Mouse (Mus musculus) kidney, adult 2 months (tissue): ENCODE data around the gene Tns3. TPM values are rescaled to one million over a fixed set of nuclear protein-coding genes. Genes with fewer than 3 reads are reported as not detected.

Source experiments
- DNase-seq: peaks from one replicate; pipeline ENCODE4 v3.0.0; 2021
- H3K27ac ChIP-seq: fragments of 200-500 bp; 2 replicates; pipeline ENCODE4 v1.5.1; 2012; ENCODE audit warnings: low read depth, low read length, control low read depth, inconsistent platforms; ENCODE audit not compliant: insufficient read depth
- H3K27me3 ChIP-seq: fragments of 200-500 bp; replicated peaks from 2 replicates; pipeline ENCODE4 v1.6.1; 2012; ENCODE audit warnings: mild to moderate bottlenecking, moderate library complexity, low read length, inconsistent platforms; ENCODE audit not compliant: control insufficient read depth, insufficient read depth
- H3K36me3 ChIP-seq: fragments of 200-500 bp; 2 replicates; pipeline ENCODE4 v1.6.1; 2012; ENCODE audit warnings: mild to moderate bottlenecking, moderate library complexity, low read length, inconsistent platforms; ENCODE audit not compliant: control insufficient read depth, insufficient read depth
- H3K4me1 ChIP-seq: fragments of 200-500 bp; 2 replicates; pipeline ENCODE4 v1.6.1; 2011; ENCODE audit warnings: low read length; ENCODE audit not compliant: control insufficient read depth, insufficient read depth
- H3K4me3 ChIP-seq: fragments of 200-500 bp; 2 replicates; pipeline ENCODE4 v1.5.1; 2011; ENCODE audit warnings: mild to moderate bottlenecking, low read depth, low read length, control low read depth; ENCODE audit not compliant: insufficient read depth
- CTCF ChIP-seq: fragments of 200-500 bp; conservative IDR thresholded peaks from 2 replicates; pipeline ENCODE4 v1.5.1; 2011; ENCODE audit warnings: low read depth, mild to moderate bottlenecking, control low read depth, low read length, moderate library complexity, mixed read lengths; ENCODE audit not compliant: insufficient read depth, insufficient read length
- POLR2A ChIP-seq: fragments of 200-500 bp; IDR thresholded peaks from one replicate; pipeline ENCODE4 v1.6.1; 2011; ENCODE audit warnings: low read depth, low read length, control low read depth
- WGBS: fragments of 180-500 bp; shearing (Covaris S2); methylation state at CpG from one replicate; pipeline ENCODE4 v1.1.7; 2018; 5-methylcytosine and 5-hydroxymethylcytosine counted together
- polyA plus RNA-seq: library from polyadenylated mRNA; depleted of rRNA; stranded (reverse); fragments of >200 nt; gene quantifications from 2 replicates; pipeline ENCODE4 v1.2.3, GENCODE M21; 2012

Gene Tns3
- polyA plus RNA-seq, 1 experiment: 63.7 TPM

DNA sequence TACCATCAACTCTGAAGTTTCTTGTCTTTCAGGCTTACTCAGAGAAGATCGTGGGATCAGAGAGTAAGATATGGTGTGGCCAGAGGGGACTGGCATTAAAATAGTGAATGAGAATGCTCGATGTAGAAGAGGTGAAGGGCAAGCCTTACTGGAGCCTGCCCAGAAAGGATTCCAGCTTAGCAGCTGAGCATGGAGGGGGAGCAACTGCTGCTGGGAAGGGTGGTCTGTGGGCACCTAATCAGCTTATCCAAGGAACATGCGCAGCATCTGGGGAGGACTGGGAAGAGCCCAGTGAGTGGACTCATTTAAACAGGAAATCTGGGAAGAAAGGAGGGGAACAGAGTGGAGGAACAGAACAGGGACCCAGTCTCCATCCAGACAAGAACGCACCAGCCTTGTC is 26.3 kb upstream of the Tns3 start:
- WGBS: 88% methylated on average over 4 of the region's 4 CpGs
- no peaks in the 10 kb centered on the region for H3K4me1 ChIP-seq
- H3K36me3 ChIP-seq: no peaks in the 10 kb centered on the region
- TF ChIP-seq POLR2A (no peak), CTCF (no peak)
- no peak overlapping the region for H3K4me3 ChIP-seq
- H3K27me3 ChIP-seq: no peaks in the 10 kb centered on the region
- DNase-seq: no peak
- H3K27ac ChIP-seq: no peak overlapping the region

- no peaks in the 10 kb centered on the region for H3K4me1 ChIP-seq
- no peaks in the 10 kb centered on the region for H3K36me3 ChIP-seq
- WGBS: 65% methylated on average over 7 of the region's 7 CpGs
- H3K27me3 ChIP-seq: no peaks in the 10 kb centered on the region
- peak; percentile 66 for DNase-seq
- H3K27ac ChIP-seq: peak overlapping the region; percentile 51; the same call in 1 of the 2 replicates
- no peak overlapping the region for H3K4me3 ChIP-seq
- no peak for TF ChIP-seq POLR2A
- TF ChIP-seq CTCF: no peak
These were observed 25.2 kb upstream of the Tns3 start for GRCm38 (mm10) chr11:8689515-8689914.

DNA sequence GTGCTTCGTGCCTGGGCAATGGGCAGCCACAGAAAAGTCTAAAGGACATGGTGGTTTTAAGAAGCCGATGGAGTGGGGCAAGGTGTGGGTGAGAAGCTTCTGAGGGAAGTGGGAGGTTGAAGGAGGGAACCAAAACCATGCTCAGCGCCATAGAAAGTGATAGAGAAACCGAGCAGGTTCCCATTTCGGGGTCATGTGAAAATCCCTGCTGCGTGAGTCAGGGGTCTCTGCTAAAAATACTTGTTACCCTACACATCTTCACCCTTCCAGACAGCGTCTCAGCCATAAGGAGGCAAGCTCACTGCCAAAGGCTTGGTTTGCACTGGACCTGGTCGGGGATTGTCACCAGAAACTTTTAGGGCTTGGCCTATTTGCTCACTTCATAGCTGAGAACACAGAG is 24.6 kb upstream of the Tns3 start:
- WGBS: 96% methylated on average over 8 of the region's 8 CpGs
- H3K27ac ChIP-seq: 0 out of 2 replicates have a peak overlapping the region, but pooled peaks have one; percentile 51
- no peaks in the 10 kb centered on the region for H3K4me1 ChIP-seq
- H3K27me3 ChIP-seq: no peaks in the 10 kb centered on the region
- DNase-seq: no peak
- no peaks in the 10 kb centered on the region for H3K36me3 ChIP-seq
- no peak for TF ChIP-seq CTCF
- TF ChIP-seq POLR2A: no peak
- no peak overlapping the region for H3K4me3 ChIP-seq

GRCm38 (mm10) chr11:8686501-8686900 is 22.2 kb upstream of the Tns3 start:
- Histone ChIP-seq H3K36me3 (no peaks in the 10 kb centered on the region), H3K4me3 (no peak overlapping the region), H3K27ac (no peak overlapping the region), H3K27me3 (no peaks in the 10 kb centered on the region), H3K4me1 (no peaks in the 10 kb centered on the region)
- no peak for DNase-seq
- 93% methylated on average over 3 of the region's 3 CpGs for WGBS
- no peak for TF ChIP-seq CTCF
- TF ChIP-seq POLR2A: no peak

DNA sequence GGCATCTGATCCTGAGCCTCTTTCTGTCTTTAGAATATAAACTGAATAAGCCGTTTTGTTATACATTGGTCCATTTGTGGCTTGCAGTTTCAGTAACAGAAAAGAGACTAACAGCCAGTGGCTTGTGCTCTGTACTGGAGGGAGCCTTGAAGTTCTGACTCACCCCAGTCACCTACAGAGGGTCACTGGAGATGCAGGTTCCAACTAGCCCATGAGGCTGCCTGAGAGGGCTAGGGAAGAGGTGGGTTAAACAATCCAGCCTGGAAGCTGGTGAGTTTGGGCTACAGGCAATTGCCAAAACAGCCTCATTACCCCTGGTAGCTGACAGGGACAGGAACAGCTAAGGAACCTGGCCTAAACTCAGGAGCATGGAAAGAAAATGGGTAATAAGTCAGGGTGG is 21.7 kb upstream of the Tns3 start:
- WGBS: 85% methylated on average over 1 of the region's 1 CpGs
- no peak overlapping the region for H3K27ac ChIP-seq
- no peak for DNase-seq
- H3K4me1 ChIP-seq: no peaks in the 10 kb centered on the region
- no peaks in the 10 kb centered on the region for H3K27me3 ChIP-seq
- TF ChIP-seq POLR2A: no peak
- TF ChIP-seq CTCF: no peak
- H3K36me3 ChIP-seq: no peaks in the 10 kb centered on the region
- no peak overlapping the region for H3K4me3 ChIP-seq

DNA sequence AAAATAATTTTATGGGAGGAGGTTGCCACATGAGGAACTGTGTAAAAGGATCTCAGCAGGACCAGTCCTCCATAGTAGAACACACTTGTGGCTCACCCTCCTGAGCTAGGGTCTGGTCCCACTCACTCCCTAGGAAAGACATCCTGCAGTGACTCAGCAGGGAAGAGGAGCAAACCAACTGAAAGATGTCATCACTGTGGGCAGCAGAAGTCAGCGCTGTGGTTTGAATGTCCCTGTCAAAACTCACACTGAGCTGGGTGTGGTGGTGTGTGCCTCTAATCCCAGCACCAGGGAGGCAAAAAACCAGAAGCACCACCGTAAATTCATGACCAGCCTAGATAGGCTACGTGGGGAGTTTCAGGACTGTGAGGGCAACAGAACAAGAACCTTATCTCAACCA is 20.9 kb upstream of the Tns3 start:
- Histone ChIP-seq H3K36me3 (no peaks in the 10 kb centered on the region), H3K27me3 (no peaks in the 10 kb centered on the region), H3K27ac (no peak overlapping the region), H3K4me3 (no peak overlapping the region), H3K4me1 (no peaks in the 10 kb centered on the region)
- no peak for DNase-seq
- TF ChIP-seq CTCF: no peak
- no peak for TF ChIP-seq POLR2A
- WGBS: 89% methylated on average over 3 of the region's 3 CpGs

DNA sequence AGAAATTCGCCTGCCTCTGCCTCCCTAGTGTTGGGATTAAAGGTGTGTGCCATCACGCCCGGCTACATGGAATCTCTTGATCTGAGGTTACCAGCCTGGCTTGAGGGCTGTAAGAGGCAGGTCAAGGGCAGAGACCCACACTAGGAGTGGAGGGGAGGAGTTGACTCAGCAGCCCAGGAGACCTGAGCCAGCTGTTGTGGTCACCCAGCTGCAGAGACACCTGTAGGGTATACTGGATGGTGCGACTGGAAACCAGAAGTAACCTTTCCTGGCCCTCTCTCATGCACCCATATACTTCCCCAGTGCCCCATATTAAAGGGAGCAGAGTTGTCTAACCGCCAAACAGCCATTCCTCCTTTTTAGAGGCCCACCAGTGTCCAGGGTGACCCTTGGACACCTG is 19.9 kb upstream of the Tns3 start:
- no peaks in the 10 kb centered on the region for H3K4me1 ChIP-seq
- WGBS: 97% methylated on average over 5 of the region's 5 CpGs

DNA sequence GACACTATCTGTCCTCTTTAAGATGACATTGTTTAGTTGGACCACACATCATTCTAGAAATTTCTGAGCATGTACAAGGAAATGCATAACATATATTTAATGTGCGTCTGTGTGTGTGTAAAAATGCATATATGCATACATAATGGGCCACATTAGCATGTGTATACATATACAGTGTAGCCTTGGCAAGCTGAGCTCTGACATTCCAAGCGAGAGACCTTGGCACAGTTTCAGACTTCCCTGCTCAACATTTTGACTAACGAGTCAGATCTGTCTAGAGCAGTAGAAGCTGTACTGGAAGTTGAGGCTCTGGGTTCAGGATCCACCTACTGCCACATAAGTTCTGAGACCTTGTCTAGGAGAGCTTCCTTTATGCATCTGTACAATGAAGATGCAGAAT is 17.0 kb upstream of the Tns3 start:
- WGBS: 49% methylated on average over 3 of the region's 3 CpGs
- Histone ChIP-seq H3K27ac (no peak overlapping the region), H3K4me1 (no peaks in the 10 kb centered on the region), H3K27me3 (no peaks in the 10 kb centered on the region), H3K4me3 (no peak overlapping the region), H3K36me3 (no peaks in the 10 kb centered on the region)
- no peak for TF ChIP-seq POLR2A
- no peak for TF ChIP-seq CTCF
- no peak for DNase-seq

More for the DNA sequence above, 19.9 kb upstream of the Tns3 start:
- no peak for DNase-seq
- Histone ChIP-seq H3K27me3 (no peaks in the 10 kb centered on the region), H3K36me3 (no peaks in the 10 kb centered on the region), H3K27ac (no peak overlapping the region), H3K4me3 (no peak overlapping the region)
- TF ChIP-seq CTCF (no peak), POLR2A (no peak)
